Mouse (Mus musculus): ENCODE data around the gene Tomm20.

DNA sequence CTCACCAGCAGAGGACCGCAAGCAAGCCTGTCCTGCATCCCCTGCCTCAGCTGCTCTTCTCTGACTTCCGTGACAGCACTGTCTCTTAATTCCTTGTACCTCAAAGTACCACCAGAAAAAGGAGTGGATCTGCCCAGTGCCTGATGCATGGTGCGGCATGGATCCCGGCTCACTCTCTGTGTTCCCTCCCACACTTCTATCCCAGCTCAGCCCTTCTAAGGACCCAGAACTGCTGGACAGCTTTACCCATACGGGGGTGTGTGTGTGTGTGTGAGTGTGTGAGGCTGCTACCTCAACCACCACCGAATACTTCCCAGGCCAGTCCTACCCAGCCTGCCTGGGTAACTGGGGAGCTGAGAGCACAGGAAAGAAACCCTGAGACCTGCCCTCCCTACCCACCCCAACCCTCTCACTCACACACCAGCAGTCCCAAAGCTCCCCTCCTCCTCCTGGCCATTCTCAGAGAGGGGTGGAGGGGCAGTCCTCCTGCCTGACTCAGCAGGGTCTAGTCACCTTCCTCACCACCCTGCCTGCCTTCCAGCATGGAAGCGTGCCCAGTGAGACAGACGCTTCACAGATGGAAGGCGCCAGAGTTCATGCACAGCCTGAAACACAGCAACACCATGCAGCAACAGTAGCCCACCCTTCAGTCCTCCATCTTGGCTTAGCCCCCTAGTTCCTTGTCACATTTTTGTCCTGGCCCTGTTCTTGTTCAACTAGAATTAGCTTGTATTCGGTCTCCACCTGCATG lies 16.7 kb downstream of the Tomm20 start:
- no peak for TF ChIP-seq CTCF (IDR thresholded peaks at IDR 0.05; ENCODE audit: borderline replicate concordance, extremely low read depth, insufficient read depth, insufficient read length)
- TF ChIP-seq POLR2A (IDR thresholded peaks at IDR 0.05; ENCODE audit: borderline replicate concordance, extremely low read depth, insufficient read depth, insufficient read length, poor library complexity, severe bottlenecking): no peak

Measured in brain, embryonic 14.5 days (tissue).